Mouse (Mus musculus) erythroblast, embryonic 14.5 days (primary cell): ENCODE data around the gene Phldb2.

Experiments used
- GATA1 ChIP-seq: IDR thresholded peaks from 2 replicates; pipeline ENCODE4 v1.6.1; 2012; ENCODE audit warnings: low read length, inconsistent platforms, mixed read lengths
- TAL1 ChIP-seq: IDR thresholded peaks from 3 replicates; pipeline ENCODE4 v1.6.1; 2012; ENCODE audit warnings: low read length, inconsistent platforms, mixed read lengths

- TF ChIP-seq GATA1 (no peak), TAL1 (no peak)
Measured at GRCm38 (mm10) chr16:45762859-45763505, 190.4 kb downstream of the Phldb2 start.
